Mouse (Mus musculus) forebrain, embryonic 11.5 days (tissue): Measurements from ENCODE around the gene Ift81. TPM values are rescaled to one million over a fixed set of nuclear protein-coding genes. Genes with fewer than 3 reads are reported as not detected.

ENCODE experiments used
- ATAC-seq: fragments of 200-750 bp; cut with Nextera tagmentation; replicated peaks from 2 replicates; pipeline ENCODE4 v1.8.0; 2017; ENCODE audit warnings: moderate TSS enrichment; ENCODE audit not compliant: low FRiP score
- DNase-seq: peaks from one replicate; pipeline ENCODE4 v3.0.0-alpha.2; 2017; ENCODE audit warnings: low spot score
- H3K27ac ChIP-seq: fragments of 300-500 bp; sonication (generic); 2 replicates; pipeline ENCODE4 v1.5.1; 2014; ENCODE audit warnings: low read depth, low read length
- H3K27me3 ChIP-seq: fragments of 300-500 bp; sonication (generic); 2 replicates; pipeline ENCODE4 v1.6.1; 2014; ENCODE audit warnings: mild to moderate bottlenecking, low read length, mixed read lengths; ENCODE audit not compliant: control insufficient read depth, insufficient read depth
- H3K36me3 ChIP-seq: fragments of 300-500 bp; sonication (generic); 2 replicates; pipeline ENCODE4 v1.6.1; 2014; ENCODE audit warnings: mild to moderate bottlenecking, low read length, moderate library complexity, mixed read lengths; ENCODE audit not compliant: control insufficient read depth, insufficient read depth
- H3K4me1 ChIP-seq: fragments of 300-500 bp; sonication (generic); replicated peaks from 2 replicates; pipeline ENCODE4 v1.6.1; 2014; ENCODE audit warnings: low read length, mixed read lengths; ENCODE audit not compliant: control insufficient read depth, insufficient read depth
- H3K4me2 ChIP-seq: fragments of 300-500 bp; sonication (generic); 2 replicates; pipeline ENCODE4 v1.6.1; 2014; ENCODE audit warnings: low read depth, mild to moderate bottlenecking, low read length, moderate library complexity, mixed read lengths; ENCODE audit not compliant: severe bottlenecking
- H3K4me3 ChIP-seq: fragments of 300-500 bp; sonication (generic); 2 replicates; pipeline ENCODE4 v1.5.1; 2014; ENCODE audit warnings: low read depth, low read length
- H3K9ac ChIP-seq: fragments of 300-500 bp; sonication (generic); 2 replicates; pipeline ENCODE4 v1.6.1; 2014; ENCODE audit warnings: low read length
- H3K9me3 ChIP-seq: fragments of 300-500 bp; sonication (generic); 2 replicates; pipeline ENCODE4 v1.6.1; 2016; ENCODE audit warnings: low read length, mixed read lengths; ENCODE audit not compliant: control insufficient read depth
- WGBS: fragments of 180-500 bp; shearing (Covaris S2); extraction: QIAGEN DNeasy Blood & Tissue Kit; methylation state at CpG from one replicate; pipeline ENCODE4 v1.1.7; 2014; 5-methylcytosine and 5-hydroxymethylcytosine counted together
- polyA plus RNA-seq: library from polyadenylated mRNA; unstranded; fragments of >200 nt; fragmentation: Nextera tagmentation; extraction: Ambion mirVana; gene quantifications from 2 replicates; pipeline ENCODE4 v1.2.1, GENCODE M21; 2014

Gene Ift81
- polyA plus RNA-seq, 1 experiment from 2014 or later, result 49.4 TPM

GRCm38 (mm10) chr5:122584093-122584492 is 30.2 kb downstream of the Ift81 start:
- H3K4me1 ChIP-seq, result no peaks in the 10 kb centered on the region
- H3K4me2 ChIP-seq, result no peak overlapping the region
- no peaks in the 10 kb centered on the region for H3K9me3 ChIP-seq
- no peak overlapping the region for H3K4me3 ChIP-seq
- peaks cover 6% of the 10 kb centered on the region; the same call in 1 of the 2 replicates for H3K36me3 ChIP-seq
- H3K9ac ChIP-seq, result no peak overlapping the region
- DNase-seq (no peak), ATAC-seq (no peak)
- WGBS, result 95% methylated on average over 5 of the region's 5 CpGs
- H3K27me3 ChIP-seq, result no peaks in the 10 kb centered on the region
- no peak overlapping the region for H3K27ac ChIP-seq

GRCm38 (mm10) chr5:122576683-122577329 is 37.5 kb downstream of the Ift81 start:
- peaks cover 6% of the 10 kb centered on the region; the same call in 1 of the 2 replicates for H3K36me3 ChIP-seq
- H3K27me3 ChIP-seq, result no peaks in the 10 kb centered on the region
- H3K9ac ChIP-seq, result no peak overlapping the region
- no peaks in the 10 kb centered on the region for H3K4me1 ChIP-seq
- WGBS, result 78% methylated on average over 7 of the region's 7 CpGs
- no peak for DNase-seq
- no peaks in the 10 kb centered on the region for H3K9me3 ChIP-seq
- H3K4me2 ChIP-seq, result no peak overlapping the region
- H3K27ac ChIP-seq, result no peak overlapping the region
- H3K4me3 ChIP-seq, result no peak overlapping the region
- no peak for ATAC-seq

- H3K4me1 ChIP-seq, result no peaks in the 10 kb centered on the region
- H3K36me3 ChIP-seq, result peaks cover 5% of the 10 kb centered on the region; the same call in 1 of the 2 replicates
- no peaks in the 10 kb centered on the region for H3K9me3 ChIP-seq
- no peaks in the 10 kb centered on the region for H3K27me3 ChIP-seq
- DNase-seq (no peak), ATAC-seq (no peak)
- no peak overlapping the region for H3K4me2 ChIP-seq
- no peak overlapping the region for H3K4me3 ChIP-seq
- WGBS, result 88% methylated on average over 5 of the region's 5 CpGs
- no peak overlapping the region for H3K9ac ChIP-seq
- H3K27ac ChIP-seq, result no peak overlapping the region
Measured at GRCm38 (mm10) chr5:122572001-122572400, 42.3 kb downstream of the Ift81 start.

GRCm38 (mm10) chr5:122566626-122567025 is 47.7 kb downstream of the Ift81 start:
- WGBS, result 72% methylated on average over 8 of the region's 8 CpGs
- no peak overlapping the region for H3K9ac ChIP-seq
- no peak for DNase-seq
- H3K27ac ChIP-seq, result no peak overlapping the region
- H3K4me1 ChIP-seq, result no peaks in the 10 kb centered on the region
- H3K27me3 ChIP-seq, result no peaks in the 10 kb centered on the region
- H3K36me3 ChIP-seq, result peaks cover 5% of the 10 kb centered on the region; the same call in 1 of the 2 replicates
- H3K4me2 ChIP-seq, result no peak overlapping the region
- no peak overlapping the region for H3K4me3 ChIP-seq
- ATAC-seq, result no peak
- no peaks in the 10 kb centered on the region for H3K9me3 ChIP-seq

- Histone ChIP-seq H3K9ac (no peak overlapping the region), H3K9me3 (no peaks in the 10 kb centered on the region), H3K36me3 (no peaks in the 10 kb centered on the region; the same call in 1 of the 2 replicates), H3K4me3 (no peak overlapping the region), H3K27me3 (no peaks in the 10 kb centered on the region), H3K27ac (no peak overlapping the region), H3K4me2 (no peak overlapping the region), H3K4me1 (no peaks in the 10 kb centered on the region)
- DNase-seq (no peak), ATAC-seq (no peak)
- 84% methylated on average over 8 of the region's 8 CpGs for WGBS
Measured at GRCm38 (mm10) chr5:122560654-122561053, 53.7 kb downstream of the Ift81 start.

- 95% methylated on average over 10 of the region's 10 CpGs for WGBS
- no peaks in the 10 kb centered on the region for H3K27me3 ChIP-seq
- H3K36me3 ChIP-seq, result no peaks in the 10 kb centered on the region; the same call in 1 of the 2 replicates
- no peak overlapping the region for H3K9ac ChIP-seq
- H3K27ac ChIP-seq, result no peak overlapping the region
- no peaks in the 10 kb centered on the region for H3K4me1 ChIP-seq
- DNase-seq (no peak), ATAC-seq (no peak)
- no peaks in the 10 kb centered on the region for H3K9me3 ChIP-seq
- no peak overlapping the region for H3K4me2 ChIP-seq
- H3K4me3 ChIP-seq, result no peak overlapping the region
Measured at GRCm38 (mm10) chr5:122558127-122558526, 56.2 kb downstream of the Ift81 start.

- no peak overlapping the region for H3K4me2 ChIP-seq
- H3K4me1 ChIP-seq, result no peaks in the 10 kb centered on the region
- no peaks in the 10 kb centered on the region for H3K27me3 ChIP-seq
- no peak overlapping the region for H3K27ac ChIP-seq
- WGBS, result 70% methylated on average over 2 of the region's 2 CpGs
- no peaks in the 10 kb centered on the region for H3K9me3 ChIP-seq
- DNase-seq, result no peak
- no peaks in the 10 kb centered on the region; the same call in 1 of the 2 replicates for H3K36me3 ChIP-seq
- ATAC-seq, result no peak
- H3K4me3 ChIP-seq, result no peak overlapping the region
- H3K9ac ChIP-seq, result no peak overlapping the region
Measured at GRCm38 (mm10) chr5:122555107-122555506, 59.2 kb downstream of the Ift81 start.

- H3K9me3 ChIP-seq, result no peaks in the 10 kb centered on the region
- WGBS, result 90% methylated on average over 9 of the region's 9 CpGs
- no peak overlapping the region for H3K9ac ChIP-seq
- H3K4me3 ChIP-seq, result no peak overlapping the region
- ATAC-seq (no peak), DNase-seq (no peak)
- no peaks in the 10 kb centered on the region for H3K4me1 ChIP-seq
- no peaks in the 10 kb centered on the region for H3K36me3 ChIP-seq
- no peaks in the 10 kb centered on the region for H3K27me3 ChIP-seq
- no peak overlapping the region for H3K27ac ChIP-seq
- H3K4me2 ChIP-seq, result no peak overlapping the region
Measured at GRCm38 (mm10) chr5:122552638-122553037, 61.7 kb downstream of the Ift81 start.

GRCm38 (mm10) chr5:122550460-122550859 is 63.9 kb downstream of the Ift81 start:
- H3K36me3 ChIP-seq, result no peaks in the 10 kb centered on the region
- no peak for DNase-seq
- no peak overlapping the region for H3K4me2 ChIP-seq
- no peak overlapping the region for H3K9ac ChIP-seq
- no peaks in the 10 kb centered on the region for H3K9me3 ChIP-seq
- no peak for ATAC-seq
- no peak overlapping the region for H3K4me3 ChIP-seq
- no peak overlapping the region for H3K27ac ChIP-seq
- H3K4me1 ChIP-seq, result no peaks in the 10 kb centered on the region
- H3K27me3 ChIP-seq, result no peaks in the 10 kb centered on the region
- 72% methylated on average over 8 of the region's 8 CpGs for WGBS
